Mouse (Mus musculus) CH12.LX (cell line): Measurements from ENCODE around the gene Mrps23. TPM values are rescaled to one million over a fixed set of nuclear protein-coding genes. Genes with fewer than 3 reads are reported as not detected.

ENCODE experiments used
- DNase-seq: peaks from one replicate; pipeline ENCODE4 v3.0.0-alpha.2; 2013; ENCODE audit errors: extremely low read depth
- H3K27ac ChIP-seq: 2 replicates; pipeline ENCODE4 v1.5.1; 2012; ENCODE audit warnings: low read depth, mild to moderate bottlenecking, control low read depth, moderate library complexity; ENCODE audit not compliant: insufficient read depth
- H3K27me3 ChIP-seq: replicated peaks from 2 replicates; pipeline ENCODE3; 2012; ENCODE audit warnings: inconsistent platforms
- H3K36me3 ChIP-seq, 2 experiments: replicated peaks in 1 of 2; 2 replicates each; pipeline versions ENCODE3 to v1.6.1; 2012; ENCODE audit warnings: inconsistent platforms in 1 of 2, low read length in 1 of 2, mild to moderate bottlenecking in 1 of 2, mixed read lengths in 1 of 2, moderate library complexity in 1 of 2; ENCODE audit not compliant: control insufficient read depth in 1 of 2, insufficient read depth in 1 of 2
- H3K4me1 ChIP-seq, 2 experiments: 2 replicates each; pipeline ENCODE4 v1.6.1; 2012; ENCODE audit warnings: inconsistent platforms in 1 of 2, moderate library complexity in 1 of 2; ENCODE audit not compliant: insufficient read depth in 2 of 2, control insufficient read depth in 1 of 2
- H3K4me2 ChIP-seq: 2 replicates; pipeline ENCODE4 v1.6.1; 2012; ENCODE audit warnings: low read depth, mild to moderate bottlenecking, control low read depth; ENCODE audit not compliant: poor library complexity, insufficient read depth, severe bottlenecking
- H3K4me3 ChIP-seq, 3 experiments: fragments of 150-350 bp in 1 of 3; sonication (generic) in 1 of 3; replicated peaks in 1 of 3; 2 replicates each; pipeline versions ENCODE3 to v1.5.1; 2011 to 2012; ENCODE audit warnings: low read depth in 2 of 3, low read length in 2 of 3, mild to moderate bottlenecking in 2 of 3, moderate library complexity in 2 of 3, control low read depth in 1 of 3, improper control_type of control experiment in 1 of 3, inconsistent platforms in 1 of 3, mixed read lengths in 1 of 3; ENCODE audit not compliant: poor library complexity in 1 of 3
- H3K79me2 ChIP-seq: replicated peaks from 2 replicates; pipeline ENCODE4 v1.6.1; 2012; ENCODE audit warnings: mild to moderate bottlenecking, moderate library complexity; ENCODE audit not compliant: control insufficient read depth, poor library complexity, insufficient read depth, severe bottlenecking; ENCODE audit errors: extremely low read depth
- H3K9ac ChIP-seq: 2 replicates; pipeline ENCODE4 v1.6.1; 2012; ENCODE audit warnings: low read depth, mild to moderate bottlenecking, control low read depth, moderate library complexity; ENCODE audit not compliant: insufficient read depth
- H3K9me3 ChIP-seq: replicated peaks from 2 replicates; pipeline ENCODE3; 2012; ENCODE audit warnings: low read length, inconsistent platforms, mixed read lengths
- BHLHE40 ChIP-seq: IDR thresholded peaks from 2 replicates; pipeline ENCODE4 v1.6.1; 2011; ENCODE audit warnings: mild to moderate bottlenecking, low read depth, low read length, improper control_type of control experiment
- CHD1 ChIP-seq: IDR thresholded peaks from 2 replicates; pipeline ENCODE4 v1.6.1; 2012; ENCODE audit warnings: low read depth, low read length, improper control_type of control experiment, inconsistent platforms
- CHD2 ChIP-seq: IDR thresholded peaks from 2 replicates; pipeline ENCODE4 v1.6.1; 2011; ENCODE audit warnings: low read length, improper control_type of control experiment
- CTCF ChIP-seq, 2 experiments: IDR thresholded peaks in 1 of 2; conservative IDR thresholded peaks in 1 of 2; 2 replicates each; pipeline ENCODE4 v1.5.1; 2011 to 2012; ENCODE audit warnings: low read depth in 2 of 2, low read length in 2 of 2, improper control_type of control experiment in 1 of 2, inconsistent platforms in 1 of 2, mild to moderate bottlenecking in 1 of 2, moderate library complexity in 1 of 2
- HCFC1 ChIP-seq: IDR thresholded peaks from 2 replicates; pipeline ENCODE4 v1.6.1; 2012; ENCODE audit warnings: low read depth, mild to moderate bottlenecking, inconsistent platforms, low read length, improper control_type of control experiment
- IRF4 ChIP-seq: IDR thresholded peaks from 2 replicates; pipeline ENCODE4 v1.6.1; 2014; ENCODE audit warnings: low read depth, mild to moderate bottlenecking, inconsistent platforms, low read length, improper control_type of control experiment
- JUND ChIP-seq: conservative IDR thresholded peaks from 2 replicates; pipeline ENCODE4 v1.6.1; 2011; ENCODE audit warnings: low read depth, low read length, improper control_type of control experiment
- MAFK ChIP-seq: IDR thresholded peaks from 2 replicates; pipeline ENCODE4 v1.6.1; 2011; ENCODE audit warnings: low read length, improper control_type of control experiment; ENCODE audit not compliant: insufficient replicate concordance
- NRF1 ChIP-seq: IDR thresholded peaks from 2 replicates; pipeline ENCODE4 v1.6.1; 2014; ENCODE audit warnings: low read depth, mild to moderate bottlenecking, inconsistent platforms, low read length, improper control_type of control experiment, moderate library complexity
- PAX5 ChIP-seq: IDR thresholded peaks from 2 replicates; pipeline ENCODE4 v1.6.1; 2012; ENCODE audit warnings: low read length, inconsistent platforms, mixed read lengths
- RCOR1 ChIP-seq: conservative IDR thresholded peaks from 2 replicates; pipeline ENCODE4 v1.6.1; 2012; ENCODE audit warnings: low read depth, mild to moderate bottlenecking, inconsistent platforms, low read length, improper control_type of control experiment
- SIN3A ChIP-seq: IDR thresholded peaks from 2 replicates; pipeline ENCODE4 v1.6.1; 2012; ENCODE audit warnings: low read length, improper control_type of control experiment, inconsistent platforms
- SMC3 ChIP-seq: IDR thresholded peaks from 2 replicates; pipeline ENCODE4 v1.6.1; 2011; ENCODE audit warnings: low read depth, low read length, improper control_type of control experiment
- TCF12 ChIP-seq: IDR thresholded peaks from 2 replicates; pipeline ENCODE4 v1.6.1; 2014; ENCODE audit warnings: low read depth, mild to moderate bottlenecking, inconsistent platforms, low read length, improper control_type of control experiment
- UBTF ChIP-seq: IDR thresholded peaks from 2 replicates; pipeline ENCODE4 v1.6.1; 2012; ENCODE audit warnings: low read depth, mild to moderate bottlenecking, inconsistent platforms, low read length, improper control_type of control experiment, moderate library complexity
- dilution Hi-C: fragments of 300-500 bp; cut with MboI; formaldehyde crosslinking; loops from 2 replicates; pipeline ENCODE4 v1.14.3; 2020; ENCODE audit warnings: low sequenced_read_pairs; ENCODE audit not compliant: extremely low pct_unique_long_range_greater_than_20kb, extremely low pct_ligation_motif_present
- in situ Hi-C: fragments of 300-500 bp; cut with MboI; formaldehyde crosslinking; loops from 3 replicates; pipeline ENCODE4 v1.14.3; 2019; ENCODE audit warnings: low sequenced_read_pairs, low pct_ligation_motif_present, low pct_unique_long_range_greater_than_20kb, mixed read lengths
- polyA plus RNA-seq: library from polyadenylated mRNA; unstranded; fragments of >175 nt; gene quantifications from 2 replicates; pipeline ENCODE4 v1.2.1, GENCODE M21; 2012; ENCODE audit warnings: low read depth; ENCODE audit not compliant: insufficient read length
- total RNA-seq, 2 experiments: library from RNA; depleted of rRNA; stranded (reverse); fragments of 300-350 nt in 1 of 2; fragments of >200 nt in 1 of 2; gene quantifications; 2 replicates each; pipeline ENCODE4 v1.2.3; 2012 to 2014

The Mrps23 gene
- total and polyA plus RNA-seq, 3 experiments, result 185 to 233 (median 227) TPM

DNA sequence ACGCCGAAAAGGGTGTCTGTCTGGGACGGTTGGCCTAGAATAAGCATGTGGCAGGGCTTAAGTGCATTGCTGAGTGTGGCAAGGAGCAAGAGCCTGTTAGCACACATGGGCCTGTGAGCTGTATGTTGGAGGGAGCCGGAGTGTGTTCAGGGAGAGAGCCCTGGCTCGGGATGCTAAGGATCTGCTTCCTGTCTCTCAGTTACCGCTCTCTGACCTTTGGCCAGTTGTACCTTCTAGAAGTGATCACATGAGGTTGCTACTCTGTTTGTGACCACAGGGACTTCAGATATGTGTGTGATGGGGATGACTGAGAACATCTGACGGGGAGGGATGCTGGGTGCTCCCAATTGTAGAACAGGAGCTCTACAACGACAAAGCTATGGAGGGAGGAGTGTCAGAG, 48.2 kb upstream of the Mrps23 start:
- in situ Hi-C loops (no loop called here), dilution Hi-C loops (no loop called here)
- Histone ChIP-seq H3K9me3 (no peaks in the 10 kb centered on the region), H3K27me3 (peaks cover 56% of the 10 kb centered on the region), H3K27ac (no peak overlapping the region), H3K4me2 (no peak overlapping the region), H3K9ac (no peak overlapping the region), H3K79me2 (no peaks in the 10 kb centered on the region), H3K36me3 (no peaks in the 10 kb centered on the region), H3K4me1 (peaks cover 0 to 12% of the 10 kb centered on the region in 2 experiments; a peak in 2 of 4 replicates), H3K4me3 (no peak overlapping the region)
- DNase-seq, result no peak
- TF ChIP-seq IRF4 (no peak), BHLHE40 (no peak), NRF1 (no peak), CHD1 (no peak), PAX5 (no peak), UBTF (no peak), SMC3 (no peak), CHD2 (no peak), MAFK (no peak), JUND (no peak), CTCF (conservative IDR thresholded peaks at IDR 0.05 in 1 of 2, IDR thresholded peaks at IDR 0.05 in 1 of 2; ENCODE audit: low read depth in 2 of 2, low read length in 2 of 2) (no peak), TCF12 (no peak)

DNA sequence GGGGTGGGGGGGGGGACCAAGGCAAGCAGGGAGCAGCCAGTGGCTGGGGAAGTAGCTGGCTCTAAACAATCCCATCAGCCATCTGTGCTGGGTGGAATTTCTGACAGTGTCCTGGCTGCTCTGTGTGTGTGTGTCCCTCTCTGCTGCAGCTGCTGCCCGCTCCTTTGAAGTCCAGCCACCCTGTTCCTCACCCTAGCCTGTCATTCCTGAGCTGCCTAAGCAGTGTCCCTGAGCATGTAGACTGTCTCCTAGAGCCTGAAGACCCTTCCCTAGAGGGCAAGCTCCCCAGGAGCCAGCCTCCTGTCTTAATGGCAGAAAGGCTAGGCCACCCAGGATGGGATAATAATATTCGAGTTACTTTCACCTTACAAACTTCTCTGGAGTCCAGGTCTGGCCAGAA, 47.8 kb upstream of the Mrps23 start:
- peaks cover 59% of the 10 kb centered on the region for H3K27me3 ChIP-seq
- in situ Hi-C loops, result no loop called here
- H3K36me3 ChIP-seq, result no peaks in the 10 kb centered on the region
- no peaks in the 10 kb centered on the region for H3K79me2 ChIP-seq
- H3K4me1 ChIP-seq, result peaks cover 0 to 11% of the 10 kb centered on the region in 2 experiments; a peak in 2 of 4 replicates
- dilution Hi-C loops, result no loop called here
- H3K27ac ChIP-seq, result no peak overlapping the region
- H3K4me2 ChIP-seq, result no peak overlapping the region
- H3K9ac ChIP-seq, result no peak overlapping the region
- H3K4me3 ChIP-seq, result no peak overlapping the region
- no peak for DNase-seq
- H3K9me3 ChIP-seq, result no peaks in the 10 kb centered on the region
- TF ChIP-seq UBTF (no peak), RCOR1 (no peak), HCFC1 (no peak), NRF1 (no peak)

DNA sequence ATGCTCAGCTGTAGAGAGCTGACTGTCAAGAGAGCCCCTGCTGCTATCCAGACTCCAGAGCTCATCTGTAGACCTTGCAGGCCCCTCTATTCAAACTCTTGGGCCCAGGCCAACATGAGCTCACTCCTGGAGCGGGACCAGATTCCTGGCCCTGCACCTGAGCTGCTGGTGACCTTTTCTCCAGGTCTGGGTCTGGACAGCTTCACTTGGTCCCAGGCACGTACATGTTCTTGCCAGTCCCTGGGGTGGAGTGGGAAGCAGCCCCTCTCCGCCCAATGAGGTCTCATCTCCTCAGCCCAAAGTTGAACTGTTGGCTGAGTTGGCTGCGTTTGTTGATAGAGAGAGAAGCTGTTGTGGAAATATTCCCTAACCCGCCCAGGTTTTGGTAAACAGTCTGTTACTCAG, 45.3 kb upstream of the Mrps23 start:
- Histone ChIP-seq H3K9ac (no peak overlapping the region), H3K4me1 (peaks cover 0 to 11% of the 10 kb centered on the region in 2 experiments; a peak in 2 of 4 replicates), H3K36me3 (no peaks in the 10 kb centered on the region), H3K27me3 (peaks cover 61% of the 10 kb centered on the region), H3K27ac (no peak overlapping the region), H3K4me3 (no peak overlapping the region), H3K4me2 (no peak overlapping the region), H3K9me3 (no peaks in the 10 kb centered on the region), H3K79me2 (no peaks in the 10 kb centered on the region)
- no peak for TF ChIP-seq SIN3A
- in situ Hi-C loops, result no loop called here
- dilution Hi-C loops, result no loop called here
- DNase-seq, result no peak
